Mouse (Mus musculus) midbrain, embryonic 11.5 days (tissue): ENCODE measurements at regions not wholly inside any gene's neighbourhood (a gene's known extent, or its start where the extent isn't known, plus 50 kb on each side); places are given as distances from the start of the nearest gene placed in this dataset.

Source experiments
- ATAC-seq: fragments of 200-750 bp; cut with Nextera tagmentation; 2 replicates; pipeline ENCODE4 v1.8.0; 2017; ENCODE audit warnings: moderate TSS enrichment, moderate library complexity; ENCODE audit not compliant: low FRiP score
- DNase-seq: peaks from one replicate; pipeline ENCODE4 v3.0.0; 2015; ENCODE audit warnings: low spot score; ENCODE audit errors: missing footprints
- H3K27ac ChIP-seq: fragments of 300-500 bp; sonication (generic); 2 replicates; pipeline ENCODE4 v1.5.1; 2014; ENCODE audit warnings: low read depth, low read length
- H3K27me3 ChIP-seq: fragments of 300-500 bp; sonication (generic); 2 replicates; pipeline ENCODE4 v1.6.1; 2014; ENCODE audit warnings: mild to moderate bottlenecking, low read length, moderate library complexity, mixed read lengths; ENCODE audit not compliant: control insufficient read depth, insufficient read depth
- H3K36me3 ChIP-seq: fragments of 300-500 bp; sonication (generic); 2 replicates; pipeline ENCODE4 v1.6.1; 2014; ENCODE audit warnings: mild to moderate bottlenecking, low read length, moderate library complexity, mixed read lengths; ENCODE audit not compliant: control insufficient read depth, insufficient read depth
- H3K4me1 ChIP-seq: fragments of 300-500 bp; sonication (generic); 2 replicates; pipeline ENCODE4 v1.6.1; 2014; ENCODE audit warnings: low read length; ENCODE audit not compliant: control insufficient read depth, insufficient read depth
- H3K4me2 ChIP-seq: fragments of 300-500 bp; sonication (generic); 2 replicates; pipeline ENCODE4 v1.6.1; 2014; ENCODE audit warnings: mild to moderate bottlenecking, moderate library complexity
- H3K4me3 ChIP-seq: fragments of 300-500 bp; sonication (generic); 2 replicates; pipeline ENCODE4 v1.5.1; 2014; ENCODE audit warnings: low read depth, low read length
- H3K9ac ChIP-seq: fragments of 300-500 bp; sonication (generic); 2 replicates; pipeline ENCODE4 v1.6.1; 2014; ENCODE audit warnings: low read length
- H3K9me3 ChIP-seq: fragments of 300-500 bp; sonication (generic); 2 replicates; pipeline ENCODE4 v1.6.1; 2016; ENCODE audit warnings: low read length; ENCODE audit not compliant: control insufficient read depth
- WGBS: fragments of 180-500 bp; shearing (Covaris S2); extraction: QIAGEN DNeasy Blood & Tissue Kit; methylation state at CpG from one replicate; pipeline ENCODE4 v1.1.7; 2014; 5-methylcytosine and 5-hydroxymethylcytosine counted together

DNA sequence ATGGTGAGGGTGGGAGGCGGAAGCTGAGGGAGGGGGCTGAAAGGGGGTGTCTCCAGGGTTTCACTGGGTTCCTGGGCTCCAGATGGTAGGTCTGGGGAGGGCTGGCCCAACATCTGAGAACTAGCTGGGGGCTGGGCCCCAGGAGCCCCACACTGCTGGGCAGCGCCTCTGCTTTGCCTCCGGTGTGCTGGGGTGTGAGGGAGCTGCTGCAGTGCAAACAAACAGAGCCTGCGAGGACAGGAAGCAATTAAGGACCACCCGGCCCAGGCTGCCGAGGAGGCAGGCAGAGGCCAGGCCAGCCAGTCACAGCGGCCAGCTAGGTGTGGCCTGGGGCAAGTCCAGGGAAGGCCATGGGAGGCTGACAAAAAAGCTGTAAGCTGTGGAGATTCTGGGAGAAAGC is 82.3 kb downstream of the Efnb1 start:
- Histone ChIP-seq H3K9me3 (no peaks in the 10 kb centered on the region), H3K9ac (no peak overlapping the region), H3K4me1 (peaks cover 27% of the 10 kb centered on the region), H3K27ac (no peak overlapping the region), H3K4me3 (no peak overlapping the region), H3K27me3 (peaks cover 46% of the 10 kb centered on the region), H3K36me3 (no peaks in the 10 kb centered on the region), H3K4me2 (no peak overlapping the region)
- DNase-seq (peak; percentile 80), ATAC-seq (no peak)
- 36% methylated on average over 6 of the region's 7 CpGs for WGBS

DNA sequence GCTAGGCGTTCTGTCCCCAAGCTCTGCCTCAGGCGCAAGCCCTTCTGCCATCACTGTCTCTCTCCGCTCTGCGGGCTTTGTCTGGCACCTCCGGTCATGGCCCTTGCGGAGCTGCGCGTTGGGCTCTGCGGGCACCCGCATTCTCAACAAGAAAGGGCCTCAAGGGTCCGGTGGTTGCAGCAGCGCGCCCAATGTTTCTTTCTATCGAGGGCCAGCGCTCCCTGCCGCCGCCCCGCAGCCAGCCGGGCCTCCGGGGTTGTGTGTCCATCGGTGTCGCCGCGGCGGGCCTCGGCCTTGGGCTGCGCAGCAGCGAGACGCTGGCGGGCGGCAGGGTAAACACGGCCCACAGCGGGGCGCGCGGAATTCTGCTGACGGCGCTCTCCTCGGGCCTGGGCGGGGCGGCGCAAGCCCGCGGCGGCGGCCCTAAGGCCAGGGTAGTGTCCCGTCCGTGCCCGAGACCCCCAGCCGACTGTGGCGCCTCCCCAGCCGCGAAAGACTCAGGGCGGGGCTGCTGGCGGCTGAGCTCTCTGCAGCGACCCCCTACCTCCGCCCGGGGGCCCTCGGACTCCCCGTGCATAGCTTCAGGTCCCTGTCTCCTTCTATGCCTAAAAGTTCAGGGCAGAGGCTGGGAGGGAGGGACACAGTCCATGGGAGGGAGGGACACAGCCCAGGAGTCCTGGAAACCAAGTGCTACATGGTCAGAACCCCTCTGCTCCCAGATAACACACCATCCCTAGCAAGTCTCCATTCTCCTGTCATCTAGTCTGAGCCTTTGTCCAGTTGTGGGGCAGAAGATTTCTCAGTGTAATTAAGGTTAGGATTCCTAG is 80.9 kb downstream of the Efnb1 start:
- DNase-seq = peak; percentile 92
- 13% methylated on average over 47 of the region's 60 CpGs for WGBS
- peaks cover 27% of the 10 kb centered on the region for H3K4me1 ChIP-seq
- H3K27ac ChIP-seq = peak overlapping the region; percentile 54; the same call in 1 of the 2 replicates
- peak overlapping the region; percentile 26 for H3K4me3 ChIP-seq
- peak overlapping the region; percentile 65 for H3K9ac ChIP-seq
- H3K36me3 ChIP-seq = no peaks in the 10 kb centered on the region
- H3K27me3 ChIP-seq = peaks cover 45% of the 10 kb centered on the region
- peak; percentile 81 for ATAC-seq
- H3K9me3 ChIP-seq = no peaks in the 10 kb centered on the region
- H3K4me2 ChIP-seq = peak overlapping the region; percentile 55

DNA sequence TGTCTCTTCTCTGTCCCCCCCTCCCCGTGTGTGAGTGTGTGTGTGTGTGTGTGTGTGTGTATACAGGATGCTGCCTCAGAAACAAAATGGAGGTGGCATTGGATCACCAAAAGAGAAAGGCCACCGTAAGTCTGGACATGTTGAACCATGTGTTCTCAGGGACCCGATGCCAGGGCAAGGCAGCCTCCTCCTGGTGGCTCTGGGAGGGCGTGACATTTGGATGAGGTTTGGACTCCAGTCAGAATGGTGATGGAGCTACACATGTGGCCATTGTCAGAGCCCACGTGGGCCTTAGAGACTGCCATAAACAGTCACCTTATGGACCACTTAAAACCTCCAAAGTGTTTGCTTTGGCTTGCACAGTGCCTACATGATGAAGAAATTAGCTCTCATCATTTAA is 80.0 kb downstream of the Efnb1 start:
- peaks cover 45% of the 10 kb centered on the region for H3K27me3 ChIP-seq
- H3K27ac ChIP-seq = no peak overlapping the region
- H3K4me2 ChIP-seq = peak overlapping the region; percentile 55; the same call in 1 of the 2 replicates
- peak; percentile 85 for DNase-seq
- H3K4me3 ChIP-seq = no peak overlapping the region
- H3K9me3 ChIP-seq = no peaks in the 10 kb centered on the region
- no peak for ATAC-seq
- no peaks in the 10 kb centered on the region for H3K36me3 ChIP-seq
- peaks cover 26% of the 10 kb centered on the region for H3K4me1 ChIP-seq
- WGBS = 61% methylated on average over 5 of the region's 5 CpGs
- H3K9ac ChIP-seq = no peak overlapping the region; the same call in 1 of the 2 replicates

DNA sequence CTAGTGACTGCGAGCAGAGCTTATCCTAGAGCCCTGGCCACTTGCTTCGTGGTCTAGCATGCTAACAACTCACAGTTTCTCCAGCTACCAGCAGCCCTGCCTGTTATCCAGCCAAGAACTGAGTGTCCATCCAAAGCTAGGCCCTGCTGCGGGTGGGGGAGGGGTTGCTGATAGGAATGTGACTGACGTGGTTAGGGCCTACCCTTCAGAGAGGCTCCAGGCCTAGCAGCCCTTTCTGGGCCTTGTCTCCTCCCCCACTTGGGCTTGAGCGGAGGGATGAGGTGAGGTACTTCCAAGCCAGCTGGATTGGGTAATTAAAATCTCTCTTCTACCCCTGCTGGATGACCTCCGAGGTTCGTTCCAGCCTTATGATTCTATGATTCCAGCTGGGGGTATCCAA is 79.2 kb downstream of the Efnb1 start:
- Histone ChIP-seq H3K4me2 (no peak overlapping the region), H3K36me3 (no peaks in the 10 kb centered on the region), H3K27ac (no peak overlapping the region), H3K4me1 (peaks cover 18% of the 10 kb centered on the region), H3K27me3 (peaks cover 43% of the 10 kb centered on the region), H3K9ac (no peak overlapping the region), H3K4me3 (no peak overlapping the region), H3K9me3 (no peaks in the 10 kb centered on the region)
- ATAC-seq = no peak
- 52% methylated on average over 7 of the region's 7 CpGs for WGBS
- peak; percentile 84 for DNase-seq

DNA sequence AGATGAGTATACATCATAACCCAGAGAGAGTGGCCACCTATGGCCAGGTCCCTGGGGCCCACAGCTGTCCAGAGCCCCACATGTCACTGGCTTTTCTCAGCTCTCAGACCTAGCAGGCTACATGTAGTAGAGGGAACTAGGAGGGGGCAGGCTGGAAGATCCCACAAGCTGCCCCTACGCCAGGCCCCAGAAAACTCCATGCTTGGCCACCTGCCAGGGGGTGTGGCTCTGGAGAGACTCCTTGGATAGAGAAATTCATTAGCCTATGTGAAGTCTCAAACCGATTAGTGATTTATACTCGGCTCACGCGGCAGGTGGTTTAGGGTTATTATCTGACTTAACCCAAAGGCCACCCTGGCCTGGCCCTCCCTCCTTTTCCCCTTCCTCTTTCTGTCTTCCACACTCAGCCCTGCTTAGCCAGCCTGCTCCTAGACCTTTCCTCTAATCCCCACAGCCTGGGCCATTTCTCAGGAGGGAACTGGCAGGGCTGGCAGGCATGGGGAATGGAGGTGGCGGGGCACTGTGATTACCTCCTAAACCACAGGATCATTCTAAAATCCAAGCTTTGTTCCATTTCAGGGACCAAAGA is 77.7 kb downstream of the Efnb1 start:
- H3K4me2 ChIP-seq = no peak overlapping the region
- H3K36me3 ChIP-seq = no peaks in the 10 kb centered on the region
- 36% methylated on average over 6 of the region's 6 CpGs for WGBS
- peaks cover 17% of the 10 kb centered on the region for H3K4me1 ChIP-seq
- no peak overlapping the region for H3K27ac ChIP-seq
- no peak overlapping the region for H3K9ac ChIP-seq
- H3K9me3 ChIP-seq = no peaks in the 10 kb centered on the region
- ATAC-seq (no peak), DNase-seq (peak; percentile 80)
- peaks cover 39% of the 10 kb centered on the region for H3K27me3 ChIP-seq
- no peak overlapping the region for H3K4me3 ChIP-seq

DNA sequence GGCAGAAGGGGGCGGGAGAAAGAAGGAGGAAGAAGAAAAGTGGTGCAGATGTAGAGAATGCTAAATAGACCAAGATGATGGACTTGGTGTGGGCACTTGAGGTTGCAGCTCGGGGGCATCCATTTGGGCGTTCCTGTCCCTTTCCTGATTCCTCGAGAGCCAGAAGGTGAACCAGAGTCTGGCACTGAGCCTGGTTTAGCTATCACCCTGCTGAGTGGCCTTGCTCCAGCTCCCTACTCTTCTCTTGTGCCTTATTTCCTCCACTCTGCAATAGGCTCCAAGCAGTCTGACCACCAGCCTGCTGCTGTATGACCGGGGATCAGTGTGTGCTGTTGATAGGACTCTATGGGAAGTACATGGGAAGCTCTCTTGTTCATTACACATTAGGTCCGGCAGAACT is 68.1 kb downstream of the Efnb1 start:
- Histone ChIP-seq H3K27me3 (peaks cover 12% of the 10 kb centered on the region), H3K36me3 (no peaks in the 10 kb centered on the region), H3K9me3 (no peaks in the 10 kb centered on the region), H3K27ac (no peak overlapping the region), H3K4me3 (no peak overlapping the region), H3K9ac (no peak overlapping the region), H3K4me1 (peaks cover 6% of the 10 kb centered on the region), H3K4me2 (no peak overlapping the region)
- 93% methylated on average over 5 of the region's 6 CpGs for WGBS
- ATAC-seq = no peak
- DNase-seq = peak; percentile 33

DNA sequence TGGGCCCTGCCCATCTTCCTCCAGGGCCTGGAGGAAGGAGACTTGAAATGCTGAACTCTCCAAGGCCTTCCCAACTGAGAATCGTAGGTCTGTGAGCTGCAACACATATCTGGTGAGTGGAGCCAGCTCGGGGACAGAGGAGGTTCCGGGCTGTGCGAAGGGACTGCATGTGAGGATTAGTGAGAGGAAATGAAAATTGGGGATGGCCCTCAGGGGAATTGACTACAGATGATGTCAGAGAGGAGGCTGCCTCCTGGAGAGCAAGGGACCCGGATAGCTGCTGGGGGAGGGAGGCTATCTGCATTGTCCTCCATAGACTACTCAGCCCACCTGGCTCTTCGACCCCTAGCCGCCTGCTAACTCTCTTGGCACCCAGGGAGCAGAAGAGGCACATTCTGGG is 65.2 kb downstream of the Efnb1 start:
- ATAC-seq = no peak
- no peak overlapping the region for H3K27ac ChIP-seq
- no peak overlapping the region for H3K9ac ChIP-seq
- peaks cover 14% of the 10 kb centered on the region for H3K27me3 ChIP-seq
- H3K4me3 ChIP-seq = no peak overlapping the region
- no peaks in the 10 kb centered on the region for H3K36me3 ChIP-seq
- no peak overlapping the region for H3K4me2 ChIP-seq
- no peak for DNase-seq
- H3K9me3 ChIP-seq = no peaks in the 10 kb centered on the region
- H3K4me1 ChIP-seq = peaks cover 16% of the 10 kb centered on the region
- 75% methylated on average over 7 of the region's 7 CpGs for WGBS

DNA sequence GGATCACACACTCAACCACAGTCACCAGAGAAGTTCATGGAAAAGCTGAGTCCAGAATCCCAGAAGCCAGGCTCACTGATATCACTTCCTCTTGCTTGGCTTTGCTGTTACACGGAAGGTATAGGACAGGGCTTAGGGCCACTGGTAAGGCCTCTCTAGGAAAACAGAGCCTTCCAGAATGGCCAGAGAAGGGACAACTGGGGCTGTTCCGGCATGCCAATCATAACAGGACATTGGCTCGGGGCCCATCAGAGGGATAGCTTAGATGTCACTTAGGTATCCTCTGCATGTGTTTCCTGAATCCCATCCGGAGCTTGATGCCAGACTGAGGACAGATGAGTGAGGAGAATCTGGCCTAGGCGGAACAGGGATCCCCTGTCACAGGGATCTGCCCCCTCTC is 63.7 kb downstream of the Efnb1 start:
- Histone ChIP-seq H3K27me3 (peaks cover 15% of the 10 kb centered on the region), H3K4me3 (no peak overlapping the region), H3K9ac (peak overlapping the region; percentile 52; the same call in 1 of the 2 replicates), H3K4me2 (no peak overlapping the region), H3K9me3 (no peaks in the 10 kb centered on the region), H3K36me3 (no peaks in the 10 kb centered on the region), H3K4me1 (peaks cover 16% of the 10 kb centered on the region), H3K27ac (peak overlapping the region; percentile 78)
- 63% methylated on average over 5 of the region's 5 CpGs for WGBS
- no peak for ATAC-seq
- DNase-seq = no peak

DNA sequence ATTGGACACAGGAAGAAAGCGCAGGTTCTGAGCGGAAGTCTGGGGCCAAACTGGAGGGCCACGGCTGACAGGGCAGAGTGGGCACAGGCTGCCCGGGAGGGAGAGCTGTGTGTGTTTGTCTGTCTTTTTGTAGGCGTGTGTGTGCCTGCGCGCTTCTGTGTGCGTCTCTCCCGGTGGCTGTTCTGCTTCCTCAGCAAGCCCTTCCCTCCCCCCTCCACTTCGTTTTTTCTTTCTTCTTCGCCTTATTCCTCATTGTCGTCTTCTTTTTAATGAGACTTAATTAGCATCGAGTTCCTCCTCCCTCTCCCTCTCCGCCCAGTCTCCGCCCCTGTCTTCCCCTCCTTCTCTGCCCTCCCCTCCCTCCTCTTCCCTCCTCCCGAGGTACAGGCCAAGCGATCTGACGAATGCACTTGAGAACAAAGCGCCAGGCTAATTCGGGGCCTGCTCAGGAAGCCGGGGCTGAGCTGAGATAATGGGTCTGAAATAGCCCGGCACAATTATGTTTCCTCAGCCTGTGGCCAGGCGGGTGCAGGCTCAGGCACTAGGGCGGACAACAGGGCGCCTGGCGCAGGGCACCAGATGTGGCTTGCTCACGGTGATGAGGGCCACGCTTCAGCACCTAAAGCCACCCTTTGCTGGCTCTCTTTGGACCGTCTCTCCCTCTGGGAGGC is 63.2 kb downstream of the Efnb1 start:
- WGBS = 20% methylated on average over 28 of the region's 29 CpGs
- H3K27me3 ChIP-seq = peaks cover 16% of the 10 kb centered on the region
- H3K4me3 ChIP-seq = peak overlapping the region; percentile 9; the same call in 1 of the 2 replicates
- DNase-seq (peak; percentile 92), ATAC-seq (peak; percentile 92)
- H3K4me2 ChIP-seq = peak overlapping the region; percentile 38
- no peaks in the 10 kb centered on the region for H3K36me3 ChIP-seq
- H3K4me1 ChIP-seq = peaks cover 16% of the 10 kb centered on the region
- H3K27ac ChIP-seq = peak overlapping the region; percentile 78
- H3K9me3 ChIP-seq = no peaks in the 10 kb centered on the region
- H3K9ac ChIP-seq = peak overlapping the region; percentile 54
